Mouse (Mus musculus): ENCODE results near the gene Morf4l2. TPM values are rescaled to one million over a fixed set of nuclear protein-coding genes. Genes with fewer than 3 reads are reported as not detected.
"Not testable (repeated sequence)": the region's sequence is repeated elsewhere in the genome, so short reads cannot be mapped to it uniquely, and the experiment has no call there.

Gene Morf4l2
- total RNA-seq, 2 experiments from 2014 or later: 428 to 458 TPM

DNA sequence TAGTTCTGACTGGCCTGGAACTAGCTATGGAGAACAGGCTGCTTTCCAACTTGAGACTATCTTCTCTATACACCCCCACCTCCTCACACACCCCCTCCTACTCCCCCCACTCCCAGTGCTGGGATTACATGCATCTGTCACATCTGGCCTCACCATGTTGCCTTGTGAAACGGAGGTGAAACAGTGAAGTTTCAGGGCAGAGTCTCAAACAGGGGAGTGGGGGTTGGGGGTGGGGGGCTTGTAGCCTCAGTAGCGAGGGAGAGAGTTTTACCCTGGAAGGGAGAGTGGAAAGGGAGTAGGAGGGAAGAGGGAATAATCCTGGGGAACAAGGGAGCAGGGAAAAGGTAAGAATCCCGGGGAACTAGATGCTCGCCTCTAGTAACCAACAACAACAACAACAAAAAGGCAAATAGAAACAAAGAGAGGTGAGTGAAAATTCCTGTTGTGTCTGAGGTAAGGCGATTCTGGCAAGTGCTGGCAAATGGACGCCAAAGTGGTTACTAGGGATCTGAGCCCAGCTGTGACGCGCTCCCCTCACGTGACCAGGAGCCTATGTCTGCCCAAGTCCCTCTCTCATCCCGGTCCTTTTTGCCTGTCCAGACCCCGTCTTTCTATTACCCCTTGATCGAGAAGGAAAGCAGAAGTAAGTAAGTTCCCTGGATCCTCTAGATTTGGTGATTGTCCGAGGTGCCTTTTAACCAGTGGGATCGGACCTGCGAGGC is 35.9 kb downstream of the Morf4l2 start, which contains the start of gene Tceal1:
TSS of gene Tceal1 (plus strand) at position 537 of the 722 bp plus-strand sequence.
- peak; percentile 70 for DNase-seq
- intact Hi-C loops (cut with DNase I): no loop called here

DNA sequence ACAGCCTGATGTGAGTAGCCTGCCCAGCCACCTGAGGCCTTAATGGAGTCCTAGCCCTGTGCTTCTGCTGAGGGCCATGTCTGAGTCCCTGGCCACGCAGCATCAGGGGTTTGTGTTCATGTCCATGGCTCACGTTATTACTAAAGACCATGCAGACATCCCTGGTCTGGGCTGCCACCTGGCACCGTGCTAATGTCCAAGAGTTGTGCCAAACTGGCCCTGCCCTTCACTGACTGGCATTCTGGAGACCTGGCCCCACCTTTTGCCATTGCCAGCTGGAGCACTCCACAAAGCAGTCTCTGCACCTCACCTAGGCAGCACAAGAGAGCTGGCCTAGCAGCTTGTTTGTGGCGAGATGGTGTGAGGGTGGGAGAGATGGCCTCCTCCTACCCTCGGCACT is 50.3 kb downstream of the Morf4l2 start:
- intact Hi-C loops (cut with DNase I): no loop called here
- DNase-seq: no peak

DNA sequence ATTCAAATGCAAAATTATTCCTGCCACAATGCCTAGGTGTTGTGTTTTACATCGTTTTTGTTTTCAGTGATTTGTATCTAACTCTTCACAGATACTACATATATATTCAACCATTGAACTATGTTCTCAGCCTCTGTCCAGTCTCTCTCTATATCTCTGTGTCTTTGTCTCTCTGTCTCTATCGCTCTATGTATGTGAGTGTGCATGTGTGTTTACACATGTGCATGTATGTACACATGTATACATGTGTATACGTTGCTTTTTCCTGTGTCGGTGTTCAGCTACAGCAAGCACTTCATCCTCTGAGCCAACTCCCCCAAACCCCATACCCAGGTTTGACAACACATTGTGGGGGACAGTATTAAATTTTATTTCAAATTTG is 51.2 kb downstream of the Morf4l2 start:
- no peak for DNase-seq
- intact Hi-C loops (cut with DNase I): no loop called here

DNA sequence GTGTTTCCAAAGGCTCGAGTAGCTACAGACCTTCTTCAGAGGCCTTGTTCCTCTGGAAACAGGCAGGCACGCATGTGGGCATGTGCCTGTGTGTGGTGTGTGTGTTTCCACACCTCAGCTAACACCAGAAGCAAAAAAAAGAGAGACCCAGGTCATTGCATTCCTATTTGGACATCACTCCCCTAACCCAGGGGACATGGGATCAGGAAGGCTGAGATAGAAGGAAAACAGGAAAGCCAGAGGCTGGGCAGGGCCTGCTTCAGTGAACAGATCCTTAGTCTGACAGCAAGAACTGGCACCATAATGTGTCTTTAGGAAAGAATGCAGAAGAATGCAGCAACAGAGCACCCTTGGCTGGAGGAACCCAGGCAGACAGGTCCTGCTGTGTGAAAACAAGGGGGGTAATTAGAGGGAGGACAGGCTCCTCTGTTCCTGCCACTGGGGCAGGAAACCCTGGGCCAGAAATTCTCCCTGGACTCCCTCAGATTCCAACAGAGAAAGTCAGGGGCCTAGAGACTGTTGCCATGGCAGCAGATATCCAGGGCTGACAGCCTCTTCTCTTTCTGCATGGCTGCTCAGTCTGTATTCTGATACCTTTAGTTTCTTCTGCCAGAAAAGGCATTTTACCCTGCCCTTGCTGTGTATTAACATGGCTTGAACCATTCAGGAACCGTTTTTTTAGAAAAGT is 51.7 kb downstream of the Morf4l2 start:
- intact Hi-C loops (cut with DNase I); DNase-seq: not testable (repeated sequence)

Other genes with a start within 250 kb of the Morf4l2 start
- under 1 TPM in 1 of 2 experiments, not detected in 1; 0.34 TPM for gene Kir3dl1, start 225.7 kb downstream of the Morf4l2 start, total RNA-seq (2021)
- not detected for gene Kir3dl2, start 199.6 kb downstream of the Morf4l2 start, total RNA-seq (2021)
- gene Tceal3, start 152.8 kb downstream of the Morf4l2 start, total RNA-seq (2021): 100 to 1,000 TPM in 1 of 2 experiments, 10 to 100 TPM in 1; 93.6 to 101 TPM
- gene Tceal1, start 35.7 kb downstream of the Morf4l2 start, total RNA-seq (2021): 10 to 100 TPM; 12.5 to 14.2 TPM
- not detected for gene Glra4, start 36.5 kb upstream of the Morf4l2 start, total RNA-seq (2021)
- 10 to 100 TPM; 15.6 to 17.2 TPM for gene Plp1, start 79.0 kb upstream of the Morf4l2 start, total RNA-seq (2021)
- 10 to 100 TPM; 26.4 to 36.8 TPM for gene Rab9b, start 125.1 kb upstream of the Morf4l2 start, total RNA-seq (2021)
- gene H2bfm, start 183.6 kb upstream of the Morf4l2 start, total RNA-seq (2021): not detected
- gene Tmsb15b2, start 231.8 kb upstream of the Morf4l2 start, total RNA-seq (2021): 10 to 100 TPM; 40.4 to 68.4 TPM
- 1 to 10 TPM; 4.3 to 4.8 TPM for gene Tmsb15l, start 233.2 kb upstream of the Morf4l2 start, total RNA-seq (2021)
- 10 to 100 TPM in 1 of 2 experiments, 1 to 10 TPM in 1; 10.0 to 28.2 TPM for gene Tmsb15b1, start 233.2 kb upstream of the Morf4l2 start, total RNA-seq (2021)
- 100 to 1,000 TPM; 228 to 251 TPM for gene Zcchc18, start 249.5 kb upstream of the Morf4l2 start, total RNA-seq (2021)